Mouse (Mus musculus) liver, adult 2 months (tissue): ENCODE measurements around the gene Slc26a10.

Source experiments
- CTCF ChIP-seq: fragments of 200-500 bp; IDR thresholded peaks from 2 replicates; pipeline ENCODE4 v1.5.1; 2011; ENCODE audit warnings: low read depth, low read length, control low read depth
- POLR2A ChIP-seq: fragments of 200-500 bp; IDR thresholded peaks from 2 replicates; pipeline ENCODE4 v1.6.1; 2011; ENCODE audit warnings: low read length, control low read depth; ENCODE audit not compliant: insufficient read depth; ENCODE audit errors: extremely low read depth

DNA sequence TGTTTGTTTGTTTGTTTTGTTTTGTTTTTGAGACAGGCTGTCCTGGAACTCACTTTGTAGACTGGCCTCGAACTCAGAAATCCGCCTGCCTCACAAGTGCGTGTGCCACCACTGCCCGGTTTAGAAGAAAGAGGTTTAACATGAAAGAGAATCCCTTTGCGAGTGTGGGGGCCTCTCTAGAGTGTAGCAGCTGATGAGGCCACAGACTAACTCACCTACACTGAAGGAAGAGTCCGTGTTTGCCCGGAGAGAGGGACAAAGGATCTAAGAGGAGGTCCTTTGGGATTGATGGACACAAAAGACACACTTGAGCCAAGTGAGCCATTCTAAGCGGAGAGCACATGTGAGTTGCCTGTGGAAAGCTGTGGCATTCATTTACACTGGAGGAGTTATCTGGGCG is 3.2 kb downstream of the Slc26a10 start:
- no peak for TF ChIP-seq CTCF
- no peak for TF ChIP-seq POLR2A
